Mouse (Mus musculus) E14TG2a.4 (cell line): ENCODE data around the gene Pde4dip.

Source experiments
- H3K27me3 ChIP-seq: 2 replicates; pipeline ENCODE4 v1.6.1; 2014; ENCODE audit warnings: low read length, control low read depth; ENCODE audit not compliant: insufficient read depth
- H3K36me3 ChIP-seq: 2 replicates; pipeline ENCODE4 v1.6.1; 2014; ENCODE audit warnings: low read length, control low read depth; ENCODE audit not compliant: insufficient read depth
- H3K4me1 ChIP-seq: replicated peaks from 2 replicates; pipeline ENCODE4 v1.6.1; 2014; ENCODE audit warnings: low read depth, low read length, control low read depth
- H3K4me3 ChIP-seq: replicated peaks from 2 replicates; pipeline ENCODE4 v1.5.1; 2014; ENCODE audit warnings: mild to moderate bottlenecking, low read length
- H3K9me3 ChIP-seq: 2 replicates; pipeline ENCODE4 v1.6.1; 2014; ENCODE audit warnings: low read length, control low read depth
- CTCF ChIP-seq: conservative IDR thresholded peaks from 2 replicates; pipeline ENCODE4 v1.5.1; 2014; ENCODE audit warnings: low read length
- NANOG ChIP-seq: IDR thresholded peaks from 2 replicates; pipeline ENCODE4 v1.6.1; 2014; ENCODE audit warnings: borderline replicate concordance, low read length, mixed read lengths
- POU5F1 ChIP-seq: IDR thresholded peaks from 2 replicates; pipeline ENCODE4 v1.6.1; 2014; ENCODE audit warnings: low read length, borderline replicate concordance

Pde4dip gene

GRCm38 (mm10) chr3:97751566-97751965, 136.9 kb downstream of the Pde4dip start:
- Histone ChIP-seq H3K4me3 (peak overlapping the region; percentile 65), H3K27me3 (0 out of 2 replicates have a peak, but pooled peaks cover 3% of the 10 kb centered on the region), H3K9me3 (no peaks in the 10 kb centered on the region), H3K4me1 (peaks cover 33% of the 10 kb centered on the region), H3K36me3 (peaks cover 60% of the 10 kb centered on the region)
- no peak for TF ChIP-seq NANOG
- TF ChIP-seq POU5F1: no peak
- no peak for TF ChIP-seq CTCF

GRCm38 (mm10) chr3:97748789-97749188, 139.7 kb downstream of the Pde4dip start:
- Histone ChIP-seq H3K4me3 (no peak overlapping the region), H3K9me3 (no peaks in the 10 kb centered on the region), H3K36me3 (peaks cover 54% of the 10 kb centered on the region), H3K27me3 (0 out of 2 replicates have a peak, but pooled peaks cover 3% of the 10 kb centered on the region), H3K4me1 (peaks cover 33% of the 10 kb centered on the region)
- no peak for TF ChIP-seq CTCF
- no peak for TF ChIP-seq POU5F1
- TF ChIP-seq NANOG: no peak

GRCm38 (mm10) chr3:97742841-97743240, 145.7 kb downstream of the Pde4dip start:
- Histone ChIP-seq H3K9me3 (no peaks in the 10 kb centered on the region), H3K4me3 (no peak overlapping the region), H3K36me3 (peaks cover 55% of the 10 kb centered on the region), H3K4me1 (peaks cover 6% of the 10 kb centered on the region; the same call in 1 of the 2 replicates), H3K27me3 (no peaks in the 10 kb centered on the region)
- TF ChIP-seq POU5F1 (no peak), NANOG (no peak), CTCF (no peak)

- Histone ChIP-seq H3K4me3 (no peak overlapping the region), H3K27me3 (0 out of 2 replicates have a peak, but pooled peaks cover 2% of the 10 kb centered on the region), H3K4me1 (no peaks in the 10 kb centered on the region), H3K36me3 (0 out of 2 replicates have a peak, but pooled peaks cover under 1% of the 10 kb centered on the region), H3K9me3 (no peaks in the 10 kb centered on the region)
- TF ChIP-seq POU5F1 (no peak), CTCF (no peak), NANOG (no peak)
Measured at GRCm38 (mm10) chr3:97735575-97735974, 152.9 kb downstream of the Pde4dip start.

- Histone ChIP-seq H3K9me3 (no peaks in the 10 kb centered on the region), H3K4me1 (no peaks in the 10 kb centered on the region), H3K36me3 (no peaks in the 10 kb centered on the region), H3K4me3 (no peak overlapping the region), H3K27me3 (0 out of 2 replicates have a peak, but pooled peaks cover 2% of the 10 kb centered on the region)
- TF ChIP-seq NANOG (no peak), POU5F1 (no peak), CTCF (no peak)
Measured at GRCm38 (mm10) chr3:97734259-97734658, 154.2 kb downstream of the Pde4dip start.

- H3K4me3 ChIP-seq: no peak overlapping the region
- H3K36me3 ChIP-seq: no peaks in the 10 kb centered on the region
- TF ChIP-seq CTCF: no peak
- no peak for TF ChIP-seq NANOG
- no peak for TF ChIP-seq POU5F1
- 0 out of 2 replicates have a peak, but pooled peaks cover 2% of the 10 kb centered on the region for H3K27me3 ChIP-seq
- H3K4me1 ChIP-seq: peaks cover 4% of the 10 kb centered on the region; the same call in 1 of the 2 replicates
- no peaks in the 10 kb centered on the region for H3K9me3 ChIP-seq
Measured at GRCm38 (mm10) chr3:97732622-97733021, 155.9 kb downstream of the Pde4dip start.

GRCm38 (mm10) chr3:97730624-97731023, 157.9 kb downstream of the Pde4dip start:
- Histone ChIP-seq H3K27me3 (0 out of 2 replicates have a peak, but pooled peaks cover 2% of the 10 kb centered on the region), H3K9me3 (no peaks in the 10 kb centered on the region), H3K36me3 (no peaks in the 10 kb centered on the region), H3K4me3 (no peak overlapping the region), H3K4me1 (peaks cover 8% of the 10 kb centered on the region; the same call in 1 of the 2 replicates)
- TF ChIP-seq CTCF (no peak), POU5F1 (no peak), NANOG (no peak)

GRCm38 (mm10) chr3:97730131-97730530, 158.4 kb downstream of the Pde4dip start:
- H3K36me3 ChIP-seq: no peaks in the 10 kb centered on the region
- H3K4me1 ChIP-seq: peaks cover 8% of the 10 kb centered on the region; the same call in 1 of the 2 replicates
- H3K9me3 ChIP-seq: no peaks in the 10 kb centered on the region
- TF ChIP-seq POU5F1: no peak
- H3K27me3 ChIP-seq: 0 out of 2 replicates have a peak, but pooled peaks cover 2% of the 10 kb centered on the region
- H3K4me3 ChIP-seq: no peak overlapping the region

- peaks cover 8% of the 10 kb centered on the region; the same call in 1 of the 2 replicates for H3K4me1 ChIP-seq
- no peak overlapping the region for H3K4me3 ChIP-seq
- no peak for TF ChIP-seq CTCF
- TF ChIP-seq NANOG: no peak
- no peak for TF ChIP-seq POU5F1
- H3K27me3 ChIP-seq: 0 out of 2 replicates have a peak, but pooled peaks cover 2% of the 10 kb centered on the region
- H3K9me3 ChIP-seq: peaks cover 14% of the 10 kb centered on the region
- H3K36me3 ChIP-seq: no peaks in the 10 kb centered on the region
Measured at GRCm38 (mm10) chr3:97727801-97728200, 160.7 kb downstream of the Pde4dip start.
